Comparison of ENCODE assay signal across 8 mouse cellular contexts in the genomic region with DNA sequence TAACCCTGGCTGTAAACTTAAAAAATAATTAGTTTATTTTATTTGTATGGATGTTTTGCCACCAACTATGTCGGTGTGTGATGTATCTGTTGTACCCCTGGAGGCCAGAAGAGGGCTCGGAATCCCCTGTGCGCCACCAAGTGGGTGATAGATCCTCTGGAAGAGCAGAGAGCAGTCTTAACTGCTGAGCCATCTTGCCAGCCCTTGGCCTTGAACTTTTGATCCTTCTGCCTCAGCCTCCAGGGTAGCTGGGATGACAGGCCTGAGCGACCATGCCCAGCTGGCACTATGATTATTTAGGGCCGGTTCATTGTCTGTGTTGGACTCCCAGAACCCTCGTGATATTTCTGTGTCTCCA. TPM values are rescaled to one million over a fixed set of nuclear protein-coding genes. Genes with fewer than 3 reads are reported as not detected.
DNase-seq lines count a peak whose midpoint lies in the region; ATAC-seq and TF ChIP-seq lines count a peak whose summit lies in the region.

No protein-coding gene starts in this region.

- peak; percentile 20; the same call in 1 of the 2 replicates for TF ChIP-seq CTCF in thymus, adult 2 months (IDR thresholded peaks at IDR 0.05; ENCODE audit: borderline replicate concordance, control insufficient read depth, extremely low read depth, insufficient read depth, low read length, poor library complexity)

- no peak overlapping the region; the same call in 1 of the 2 replicates for H3K4me3 ChIP-seq in forebrain, embryonic 16.5 days (replicated peaks; ENCODE audit: low read length)
- H3K4me3 ChIP-seq in hindbrain, embryonic 15.5 days = peak overlapping the region; percentile 62
- peak overlapping the region; percentile 69 for H3K4me3 ChIP-seq in liver, embryonic 12.5 days
- H3K4me3 ChIP-seq in myocyte = peak overlapping the region; percentile 34
- H3K4me3 ChIP-seq in thymus, adult 2 months (ENCODE audit: control insufficient read depth, insufficient read depth, low read length) = no peak overlapping the region

- no peak overlapping the region for H3K9ac ChIP-seq in forebrain, embryonic 16.5 days (replicated peaks; ENCODE audit: low read depth, low read length)
- H3K9ac ChIP-seq in hindbrain, embryonic 15.5 days = no peak overlapping the region
- peak overlapping the region; percentile 58 for H3K9ac ChIP-seq in liver, embryonic 12.5 days

- no peaks in the 10 kb centered on the region for H3K36me3 ChIP-seq in forebrain, embryonic 16.5 days (ENCODE audit: control insufficient read depth, insufficient read depth)
- H3K36me3 ChIP-seq in hindbrain, embryonic 15.5 days = no peaks in the 10 kb centered on the region
- H3K36me3 ChIP-seq in liver, embryonic 12.5 days = no peaks in the 10 kb centered on the region
- no peaks in the 10 kb centered on the region for H3K36me3 ChIP-seq in myocyte (ENCODE audit: control insufficient read depth, insufficient read depth)
- H3K36me3 ChIP-seq in thymus, adult 2 months (ENCODE audit: control insufficient read depth, insufficient read depth, low read length) = no peaks in the 10 kb centered on the region

- no peaks in the 10 kb centered on the region for H3K9me3 ChIP-seq in forebrain, embryonic 16.5 days (ENCODE audit: control insufficient read depth, low read length)
- H3K9me3 ChIP-seq in hindbrain, embryonic 15.5 days = no peaks in the 10 kb centered on the region
- no peaks in the 10 kb centered on the region for H3K9me3 ChIP-seq in liver, embryonic 12.5 days (replicated peaks)

- peaks cover 5% of the 10 kb centered on the region for H3K79me2 ChIP-seq in myocyte (ENCODE audit: control insufficient read depth, insufficient read depth)

- TF ChIP-seq POLR2A in myocyte (IDR thresholded peaks at IDR 0.05; ENCODE audit: insufficient read length, low read depth) = no peak
- no peak for TF ChIP-seq POLR2A in thymus, adult 2 months (IDR thresholded peaks at IDR 0.05; ENCODE audit: control insufficient read depth, extremely low read depth, insufficient read depth, low read length, poor library complexity)

- peak; percentile 59 for ATAC-seq in forebrain, embryonic 16.5 days
- ATAC-seq in hindbrain, embryonic 15.5 days (ENCODE audit: low FRiP score, low read depth) = peak; percentile 21; the same call in 1 of the 2 replicates
- peak; percentile 81 for ATAC-seq in liver, embryonic 12.5 days

- H3K27ac ChIP-seq in forebrain, embryonic 16.5 days (ENCODE audit: low read length) = no peak overlapping the region
- peak overlapping the region; percentile 98 for H3K27ac ChIP-seq in hindbrain, embryonic 15.5 days (replicated peaks)
- peak overlapping the region; percentile 100 for H3K27ac ChIP-seq in liver, embryonic 12.5 days
- no peak overlapping the region; the same call in 1 of the 2 replicates for H3K27ac ChIP-seq in thymus, adult 2 months (ENCODE audit: control insufficient read depth, insufficient read depth, low read length)

- DNase-seq in right cerebral cortex, postnatal 4 days = peak; percentile 61
- no peak for DNase-seq in right cerebral cortex, adult 18-20 months
- peak; percentile 64 to 71 for DNase-seq in cerebellum, adult 18-20 months
- peak; percentile 73 for DNase-seq in thymus, adult 2 months

- H3ac ChIP-seq in myocyte (ENCODE audit: control insufficient read depth, insufficient read length) = no peak overlapping the region

- WGBS in forebrain, embryonic 16.5 days = 23% methylated on average over 6 of the region's 6 CpGs
- 28% methylated on average over 6 of the region's 6 CpGs for WGBS in hindbrain, embryonic 15.5 days
- 21% methylated on average over 6 of the region's 6 CpGs for WGBS in liver, embryonic 12.5 days (ENCODE audit: insufficient replicate concordance)
- 26% methylated on average over 6 of the region's 6 CpGs for WGBS in thymus, adult 2 months

- H3K27me3 ChIP-seq in forebrain, embryonic 16.5 days (replicated peaks; ENCODE audit: control insufficient read depth, insufficient read depth, low read length) = no peaks in the 10 kb centered on the region
- H3K27me3 ChIP-seq in hindbrain, embryonic 15.5 days = no peaks in the 10 kb centered on the region
- H3K27me3 ChIP-seq in liver, embryonic 12.5 days (replicated peaks) = no peaks in the 10 kb centered on the region
- no peaks in the 10 kb centered on the region for H3K27me3 ChIP-seq in myocyte (ENCODE audit: control insufficient read depth, insufficient read depth, insufficient read length)
- no peaks in the 10 kb centered on the region for H3K27me3 ChIP-seq in thymus, adult 2 months (ENCODE audit: control insufficient read depth, insufficient read depth, low read length)

- H3K4me1 ChIP-seq in forebrain, embryonic 16.5 days (replicated peaks; ENCODE audit: control insufficient read depth, insufficient read depth, low read length) = peaks cover 14% of the 10 kb centered on the region
- peaks cover 9% of the 10 kb centered on the region for H3K4me1 ChIP-seq in hindbrain, embryonic 15.5 days (replicated peaks)
- H3K4me1 ChIP-seq in liver, embryonic 12.5 days = peaks cover 29% of the 10 kb centered on the region
- peaks cover 10% of the 10 kb centered on the region for H3K4me1 ChIP-seq in thymus, adult 2 months (replicated peaks; ENCODE audit: control insufficient read depth, insufficient read depth, low read length)

- peak overlapping the region; percentile 70 for H3K4me2 ChIP-seq in forebrain, embryonic 16.5 days (ENCODE audit: low read length)
- peak overlapping the region; percentile 66 for H3K4me2 ChIP-seq in hindbrain, embryonic 15.5 days
- peak overlapping the region; percentile 89 for H3K4me2 ChIP-seq in liver, embryonic 12.5 days
- peak overlapping the region; percentile 85 for H3K4me2 ChIP-seq in myocyte (ENCODE audit: low read depth)

TF ChIP-seq in myocyte, 11 proteins besides CTCF, POLR2A, EP300 and RAD21:
- TF ChIP-seq TCF12 (IDR thresholded peaks at IDR 0.05; ENCODE audit: insufficient read depth, poor library complexity, severe bottlenecking) (no peak), MYOG (IDR thresholded peaks at IDR 0.05; ENCODE audit: control insufficient read depth in 1 of 3, insufficient read depth in 1 of 3, insufficient read length in 2 of 3, low read depth in 2 of 3) (no peak), REST (IDR thresholded peaks at IDR 0.05; ENCODE audit: insufficient read depth, insufficient read length) (no peak), SRF (IDR thresholded peaks at IDR 0.05; ENCODE audit: control insufficient read depth, insufficient read length, low read depth) (no peak), E2F4 (IDR thresholded peaks at IDR 0.05; ENCODE audit: insufficient read depth) (no peak)

RNA-seq across cellular contexts. Expression of gene Prx, which starts 9.5 kb away (rescaled TPM):
- polyA plus RNA-seq in forebrain, embryonic 16.5 days (2015; fragmentation: Nextera tagmentation; extraction: Ambion mirVana) = 1.1 and 1.3 TPM in 2 replicates
- 1.8 and 1.9 TPM in 2 replicates for polyA plus RNA-seq in hindbrain, embryonic 15.5 days (2015; fragmentation: Nextera tagmentation; extraction: Ambion mirVana)
- polyA plus RNA-seq in liver, embryonic 12.5 days (2016; fragmentation: Nextera tagmentation; extraction: Ambion mirVana) = 0.91 and 1.2 TPM in 2 replicates
- 4.2 TPM for polyA plus RNA-seq in myocyte (2012; fragmentation: generic; extraction: Trizol)
- polyA plus RNA-seq in thymus, adult 2 months (2012; rRNA removed) = 2.0 and 2.4 TPM in 2 replicates

RNA-seq across cellular contexts. Expression of gene Hipk4, which starts 14.4 kb away (rescaled TPM):
- 0.24 and 0.67 TPM in 2 replicates for polyA plus RNA-seq in forebrain, embryonic 16.5 days (2015; fragmentation: Nextera tagmentation; extraction: Ambion mirVana)
- polyA plus RNA-seq in hindbrain, embryonic 15.5 days (2015; fragmentation: Nextera tagmentation; extraction: Ambion mirVana) = 0.82 and 1.0 TPM in 2 replicates
- 0.17 and 0.23 TPM in 2 replicates for polyA plus RNA-seq in liver, embryonic 12.5 days (2016; fragmentation: Nextera tagmentation; extraction: Ambion mirVana)
- 0.98 TPM for polyA plus RNA-seq in myocyte (2012; fragmentation: generic; extraction: Trizol)
- 1.1 and 1.3 TPM in 2 replicates for polyA plus RNA-seq in thymus, adult 2 months (2012; rRNA removed)

RNA-seq across cellular contexts. Expression of gene Sertad1, which starts 21.9 kb away (rescaled TPM):
- polyA plus RNA-seq in forebrain, embryonic 16.5 days (2015; fragmentation: Nextera tagmentation; extraction: Ambion mirVana) = 6.5 and 7.0 TPM in 2 replicates
- polyA plus RNA-seq in hindbrain, embryonic 15.5 days (2015; fragmentation: Nextera tagmentation; extraction: Ambion mirVana) = 9.3 and 9.8 TPM in 2 replicates
- 19.5 and 20.9 TPM in 2 replicates for polyA plus RNA-seq in liver, embryonic 12.5 days (2016; fragmentation: Nextera tagmentation; extraction: Ambion mirVana)
- polyA plus RNA-seq in myocyte (2012; fragmentation: generic; extraction: Trizol) = 44.6 TPM
- 44.9 and 46.4 TPM in 2 replicates for polyA plus RNA-seq in thymus, adult 2 months (2012; rRNA removed)

RNA-seq across cellular contexts. Expression of gene Sertad3, which starts 35.1 kb away (rescaled TPM):
- 11.6 and 14.8 TPM in 2 replicates for polyA plus RNA-seq in forebrain, embryonic 16.5 days (2015; fragmentation: Nextera tagmentation; extraction: Ambion mirVana)
- 10.5 and 11.3 TPM in 2 replicates for polyA plus RNA-seq in hindbrain, embryonic 15.5 days (2015; fragmentation: Nextera tagmentation; extraction: Ambion mirVana)
- 24.6 and 26.3 TPM in 2 replicates for polyA plus RNA-seq in liver, embryonic 12.5 days (2016; fragmentation: Nextera tagmentation; extraction: Ambion mirVana)
- polyA plus RNA-seq in myocyte (2012; fragmentation: generic; extraction: Trizol) = 15.5 TPM
- polyA plus RNA-seq in thymus, adult 2 months (2012; rRNA removed) = 25.8 and 26.7 TPM in 2 replicates

RNA-seq across cellular contexts. Expression of gene Pld3, which starts 44.4 kb away (rescaled TPM):
- 109 and 139 TPM in 2 replicates for polyA plus RNA-seq in forebrain, embryonic 16.5 days (2015; fragmentation: Nextera tagmentation; extraction: Ambion mirVana)
- 189 TPM in 2 replicates for polyA plus RNA-seq in hindbrain, embryonic 15.5 days (2015; fragmentation: Nextera tagmentation; extraction: Ambion mirVana)
- polyA plus RNA-seq in liver, embryonic 12.5 days (2016; fragmentation: Nextera tagmentation; extraction: Ambion mirVana) = 46.6 and 49.1 TPM in 2 replicates
- 132 TPM for polyA plus RNA-seq in myocyte (2012; fragmentation: generic; extraction: Trizol)
- polyA plus RNA-seq in thymus, adult 2 months (2012; rRNA removed) = 456 and 516 TPM in 2 replicates

Comparison
In these comparisons a context has a peak if more than half of its experiments do, and no peak if none do; other contexts are left out.
1. ATAC-seq: peak in every context shown above with its lines; median percentile 81 in liver, embryonic 12.5 days; 59 in forebrain, embryonic 16.5 days; 21 in hindbrain, embryonic 15.5 days.
2. H3K27ac ChIP-seq: peak in hindbrain, embryonic 15.5 days (single experiment) and liver, embryonic 12.5 days (single experiment); none in forebrain, embryonic 16.5 days (single experiment) and thymus, adult 2 months (single experiment).
3. H3K4me3 ChIP-seq: peak in hindbrain, embryonic 15.5 days (single experiment), liver, embryonic 12.5 days (single experiment) and myocyte (single experiment); none in forebrain, embryonic 16.5 days (single experiment) and thymus, adult 2 months (single experiment).
4. Peak in every context shown above with its lines, with median percentiles within 50 percentile points of each other: H3K4me2 ChIP-seq.